Mouse (Mus musculus): ENCODE data around the gene BC025446. TPM values are rescaled to one million over a fixed set of nuclear protein-coding genes. Genes with fewer than 3 reads are reported as not detected.

The BC025446 gene
- polyA plus RNA-seq, 1 experiment from 2014 or later = not detected

- ATAC-seq (ENCODE audit: insufficient number of reproducible peaks, insufficient read depth, low FRiP score, low TSS enrichment, low read depth) = no peak
- no peaks in the 10 kb centered on the region for H3K4me1 ChIP-seq (replicated peaks)
Observed at GRCm38 (mm10) chr15:75265863-75266262, 49.7 kb downstream of the BC025446 start.

GRCm38 (mm10) chr15:75266626-75267025 is 50.5 kb downstream of the BC025446 start:
- no peak for ATAC-seq (ENCODE audit: insufficient number of reproducible peaks, insufficient read depth, low FRiP score, low TSS enrichment, low read depth)
- H3K27me3 ChIP-seq = no peaks in the 10 kb centered on the region
- H3K9me3 ChIP-seq = no peaks in the 10 kb centered on the region
- H3K4me2 ChIP-seq = no peak overlapping the region
- no peaks in the 10 kb centered on the region for H3K4me1 ChIP-seq (replicated peaks)
- WGBS = 57% methylated on average over 1 of the region's 1 CpGs
- no peak overlapping the region for H3K9ac ChIP-seq (replicated peaks)
- no peak overlapping the region for H3K4me3 ChIP-seq (replicated peaks)
- no peak overlapping the region for H3K27ac ChIP-seq
- no peaks in the 10 kb centered on the region for H3K36me3 ChIP-seq

More at GRCm38 (mm10) chr15:75265863-75266262, 49.7 kb downstream of the BC025446 start:
- no peak overlapping the region for H3K4me3 ChIP-seq (replicated peaks)
- H3K9me3 ChIP-seq = no peaks in the 10 kb centered on the region
- H3K9ac ChIP-seq (replicated peaks) = no peak overlapping the region
- H3K27ac ChIP-seq = no peak overlapping the region
- H3K27me3 ChIP-seq = no peaks in the 10 kb centered on the region
- H3K4me2 ChIP-seq = no peak overlapping the region
- no peaks in the 10 kb centered on the region for H3K36me3 ChIP-seq

- Histone ChIP-seq H3K36me3 (no peaks in the 10 kb centered on the region), H3K4me3 (replicated peaks) (no peak within 1 kb of the TSS), H3K9ac (replicated peaks) (no peak within 1 kb of the TSS), H3K4me2 (no peak within 1 kb of the TSS), H3K9me3 (no peaks in the 10 kb centered on the region), H3K27ac (no peak within 1 kb of the TSS), H3K27me3 (no peaks in the 10 kb centered on the region), H3K4me1 (replicated peaks) (no peaks in the 10 kb centered on the region)
- ATAC-seq (ENCODE audit: insufficient number of reproducible peaks, insufficient read depth, low FRiP score, low TSS enrichment, low read depth) = no peak
Observed at GRCm38 (mm10) chr15:75268121-75268520, 51.9 kb downstream of the BC025446 start, which contains the start of gene Ly6f. Gene Ly6f (plus strand): TSS chr15:75268421.

- H3K4me1 ChIP-seq (replicated peaks) = no peaks in the 10 kb centered on the region
- no peaks in the 10 kb centered on the region for H3K27me3 ChIP-seq
- no peaks in the 10 kb centered on the region for H3K36me3 ChIP-seq
- H3K4me2 ChIP-seq = no peak overlapping the region
- WGBS = 82% methylated on average over 5 of the region's 5 CpGs
- H3K27ac ChIP-seq = no peak overlapping the region
- no peaks in the 10 kb centered on the region for H3K9me3 ChIP-seq
- H3K4me3 ChIP-seq (replicated peaks) = no peak overlapping the region
- ATAC-seq (ENCODE audit: insufficient number of reproducible peaks, insufficient read depth, low FRiP score, low TSS enrichment, low read depth) = no peak
- H3K9ac ChIP-seq (replicated peaks) = no peak overlapping the region
Observed at GRCm38 (mm10) chr15:75268916-75269829, 53.0 kb downstream of the BC025446 start.

GRCm38 (mm10) chr15:75270169-75270568 is 54.0 kb downstream of the BC025446 start:
- Histone ChIP-seq H3K9ac (replicated peaks) (no peak overlapping the region), H3K4me2 (no peak overlapping the region), H3K27ac (no peak overlapping the region), H3K27me3 (no peaks in the 10 kb centered on the region), H3K4me3 (replicated peaks) (no peak overlapping the region), H3K36me3 (no peaks in the 10 kb centered on the region), H3K9me3 (no peaks in the 10 kb centered on the region), H3K4me1 (replicated peaks) (no peaks in the 10 kb centered on the region)
- no peak for ATAC-seq (ENCODE audit: insufficient number of reproducible peaks, insufficient read depth, low FRiP score, low TSS enrichment, low read depth)

- H3K4me3 ChIP-seq (replicated peaks) = no peak overlapping the region
- no peaks in the 10 kb centered on the region for H3K27me3 ChIP-seq
- H3K9ac ChIP-seq (replicated peaks) = no peak overlapping the region
- H3K9me3 ChIP-seq = no peaks in the 10 kb centered on the region
- 84% methylated on average over 3 of the region's 3 CpGs for WGBS
- H3K27ac ChIP-seq = no peak overlapping the region
- no peak for ATAC-seq (ENCODE audit: insufficient number of reproducible peaks, insufficient read depth, low FRiP score, low TSS enrichment, low read depth)
- no peaks in the 10 kb centered on the region for H3K4me1 ChIP-seq (replicated peaks)
- no peak overlapping the region for H3K4me2 ChIP-seq
- H3K36me3 ChIP-seq = no peaks in the 10 kb centered on the region
Observed at GRCm38 (mm10) chr15:75270691-75271362, 54.7 kb downstream of the BC025446 start.

DNA sequence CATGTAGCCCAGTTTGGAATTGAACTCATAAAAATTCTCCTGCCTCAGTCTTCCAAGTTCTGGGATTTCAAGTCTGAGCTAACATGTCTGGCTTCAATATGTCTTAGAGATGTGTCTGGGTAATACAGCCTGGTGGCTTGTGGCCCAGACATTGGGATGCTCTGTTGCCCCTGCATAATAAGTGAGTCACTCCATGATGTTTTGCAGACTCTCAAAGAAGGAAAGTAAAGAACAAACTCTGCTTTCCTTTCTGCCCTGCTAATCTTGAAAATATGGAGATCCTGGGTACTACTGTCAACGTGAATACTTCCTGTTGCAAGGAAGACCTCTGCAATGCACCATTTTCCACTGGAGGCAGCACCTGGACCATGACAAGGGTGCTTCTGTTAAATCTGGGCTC is 55.2 kb downstream of the BC025446 start:
- no peak overlapping the region for H3K9ac ChIP-seq (replicated peaks)
- no peaks in the 10 kb centered on the region for H3K36me3 ChIP-seq
- 57% methylated on average over 1 of the region's 1 CpGs for WGBS
- H3K4me3 ChIP-seq (replicated peaks) = no peak overlapping the region
- H3K27me3 ChIP-seq = no peaks in the 10 kb centered on the region
- ATAC-seq (ENCODE audit: insufficient number of reproducible peaks, insufficient read depth, low FRiP score, low TSS enrichment, low read depth) = no peak
- H3K4me1 ChIP-seq (replicated peaks) = no peaks in the 10 kb centered on the region
- H3K4me2 ChIP-seq = no peak overlapping the region
- no peaks in the 10 kb centered on the region for H3K9me3 ChIP-seq
- H3K27ac ChIP-seq = no peak overlapping the region

- Histone ChIP-seq H3K27ac (no peak overlapping the region), H3K4me3 (replicated peaks) (no peak overlapping the region), H3K4me1 (replicated peaks) (no peaks in the 10 kb centered on the region), H3K9me3 (no peaks in the 10 kb centered on the region), H3K27me3 (no peaks in the 10 kb centered on the region), H3K4me2 (no peak overlapping the region), H3K9ac (replicated peaks) (no peak overlapping the region), H3K36me3 (no peaks in the 10 kb centered on the region)
- ATAC-seq (ENCODE audit: insufficient number of reproducible peaks, insufficient read depth, low FRiP score, low TSS enrichment, low read depth) = no peak
- WGBS = 62% methylated on average over 3 of the region's 3 CpGs
Observed at GRCm38 (mm10) chr15:75271891-75272290, 55.7 kb downstream of the BC025446 start.

Other genes with a start within 250 kb of the BC025446 start
- gene Ly6i, start 232.9 kb upstream of the BC025446 start, polyA plus RNA-seq (2016; fragmentation: Nextera tagmentation; extraction: Ambion mirVana) = not detected in 2 replicates
- 0.33 and 0.90 TPM in 2 replicates for gene Ly6a, start 218.3 kb upstream of the BC025446 start, polyA plus RNA-seq (2016; fragmentation: Nextera tagmentation; extraction: Ambion mirVana)
- 1.4 and 3.2 TPM in 2 replicates for gene Ly6c1, start 167.5 kb upstream of the BC025446 start, polyA plus RNA-seq (2016; fragmentation: Nextera tagmentation; extraction: Ambion mirVana)
- not detected in 2 replicates for gene Ly6c2, start 104.4 kb upstream of the BC025446 start, polyA plus RNA-seq (2016; fragmentation: Nextera tagmentation; extraction: Ambion mirVana)
- gene Ly6g, start 61.1 kb upstream of the BC025446 start, polyA plus RNA-seq (2016; fragmentation: Nextera tagmentation; extraction: Ambion mirVana) = not detected in 2 replicates
- not detected in 2 replicates for gene Ly6f, start 52.0 kb downstream of the BC025446 start, polyA plus RNA-seq (2016; fragmentation: Nextera tagmentation; extraction: Ambion mirVana)